Mouse (Mus musculus) heart, embryonic 10.5 days (tissue): Measurements from ENCODE around the gene Rgmb. TPM values are rescaled to one million over a fixed set of nuclear protein-coding genes. Genes with fewer than 3 reads are reported as not detected.

Experiments used
- DNase-seq: peaks from one replicate; pipeline ENCODE4 v3.0.0-alpha.2; 2017; ENCODE audit warnings: low spot score
- H3K27ac ChIP-seq: fragments of 300-500 bp; sonication (generic); 2 replicates; pipeline ENCODE4 v1.5.1; 2016; ENCODE audit warnings: mild to moderate bottlenecking
- H3K27me3 ChIP-seq: fragments of 300-500 bp; sonication (generic); 2 replicates; pipeline ENCODE4 v1.6.1; 2016; ENCODE audit warnings: mild to moderate bottlenecking; ENCODE audit not compliant: poor library complexity, insufficient read depth, severe bottlenecking
- H3K36me3 ChIP-seq: fragments of 300-500 bp; sonication (generic); 2 replicates; pipeline ENCODE4 v1.6.1; 2016; ENCODE audit warnings: mild to moderate bottlenecking, moderate library complexity
- H3K4me1 ChIP-seq: fragments of 300-500 bp; sonication (generic); 2 replicates; pipeline ENCODE4 v1.6.1; 2016; ENCODE audit warnings: mild to moderate bottlenecking
- H3K4me3 ChIP-seq: fragments of 300-500 bp; sonication (generic); 2 replicates; pipeline ENCODE4 v1.5.1; 2016; ENCODE audit warnings: mild to moderate bottlenecking, moderate library complexity
- H3K9me3 ChIP-seq: fragments of 300-500 bp; sonication (generic); 2 replicates; pipeline ENCODE4 v1.6.1; 2016; ENCODE audit warnings: mild to moderate bottlenecking, moderate library complexity
- WGBS: fragments of 180-500 bp; shearing (Covaris S2); methylation state at CpG from one replicate; pipeline ENCODE4 v1.1.7; 2016; 5-methylcytosine and 5-hydroxymethylcytosine counted together
- polyA plus RNA-seq: library from polyadenylated mRNA; unstranded; fragments of >200 nt; fragmentation: Nextera tagmentation; extraction: Ambion mirVana; gene quantifications from 2 replicates; pipeline ENCODE4 v1.2.1, GENCODE M21; 2016

Gene Rgmb
- polyA plus RNA-seq, 1 experiment from 2014 or later: 10.7 TPM

DNA sequence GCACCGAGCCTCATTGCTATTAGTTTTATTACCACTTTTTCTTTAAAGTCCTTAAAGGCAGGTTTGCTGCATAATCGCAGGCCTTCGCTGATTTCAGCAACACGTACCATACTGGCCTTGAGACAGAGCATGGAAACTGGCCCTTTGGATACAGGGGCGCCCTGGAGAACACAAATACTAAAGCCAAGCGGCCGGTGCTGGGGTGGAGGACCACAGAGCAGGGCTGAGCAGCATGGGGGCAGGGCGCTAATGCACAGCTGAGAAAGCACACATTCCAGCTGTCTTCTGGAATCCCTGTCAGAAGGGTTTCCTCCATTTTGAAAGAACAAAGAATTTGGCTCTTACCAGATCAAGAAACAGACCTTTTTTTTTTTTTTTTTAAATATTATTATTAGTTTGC lies 12.5 kb downstream of the Rgmb start:
- Histone ChIP-seq H3K4me1 (peaks cover 32% of the 10 kb centered on the region), H3K36me3 (peaks cover 12% of the 10 kb centered on the region), H3K4me3 (no peak overlapping the region), H3K27ac (no peak overlapping the region), H3K9me3 (no peaks in the 10 kb centered on the region), H3K27me3 (no peaks in the 10 kb centered on the region)
- DNase-seq: no peak
- WGBS: 61% methylated on average over 8 of the region's 8 CpGs

GRCm38 (mm10) chr17:15817634-15818033 lies 13.2 kb downstream of the Rgmb start:
- Histone ChIP-seq H3K9me3 (no peaks in the 10 kb centered on the region), H3K4me1 (peaks cover 32% of the 10 kb centered on the region), H3K27me3 (no peaks in the 10 kb centered on the region), H3K27ac (no peak overlapping the region), H3K4me3 (no peak overlapping the region), H3K36me3 (peaks cover 12% of the 10 kb centered on the region)
- no peak for DNase-seq
- 85% methylated on average over 2 of the region's 2 CpGs for WGBS

- Histone ChIP-seq H3K36me3 (peaks cover 12% of the 10 kb centered on the region), H3K27me3 (no peaks in the 10 kb centered on the region), H3K27ac (no peak overlapping the region), H3K4me3 (no peak overlapping the region), H3K9me3 (no peaks in the 10 kb centered on the region), H3K4me1 (peaks cover 32% of the 10 kb centered on the region)
- 82% methylated on average over 5 of the region's 5 CpGs for WGBS
- DNase-seq: no peak
Measured at GRCm38 (mm10) chr17:15817096-15817450, 13.8 kb downstream of the Rgmb start.

DNA sequence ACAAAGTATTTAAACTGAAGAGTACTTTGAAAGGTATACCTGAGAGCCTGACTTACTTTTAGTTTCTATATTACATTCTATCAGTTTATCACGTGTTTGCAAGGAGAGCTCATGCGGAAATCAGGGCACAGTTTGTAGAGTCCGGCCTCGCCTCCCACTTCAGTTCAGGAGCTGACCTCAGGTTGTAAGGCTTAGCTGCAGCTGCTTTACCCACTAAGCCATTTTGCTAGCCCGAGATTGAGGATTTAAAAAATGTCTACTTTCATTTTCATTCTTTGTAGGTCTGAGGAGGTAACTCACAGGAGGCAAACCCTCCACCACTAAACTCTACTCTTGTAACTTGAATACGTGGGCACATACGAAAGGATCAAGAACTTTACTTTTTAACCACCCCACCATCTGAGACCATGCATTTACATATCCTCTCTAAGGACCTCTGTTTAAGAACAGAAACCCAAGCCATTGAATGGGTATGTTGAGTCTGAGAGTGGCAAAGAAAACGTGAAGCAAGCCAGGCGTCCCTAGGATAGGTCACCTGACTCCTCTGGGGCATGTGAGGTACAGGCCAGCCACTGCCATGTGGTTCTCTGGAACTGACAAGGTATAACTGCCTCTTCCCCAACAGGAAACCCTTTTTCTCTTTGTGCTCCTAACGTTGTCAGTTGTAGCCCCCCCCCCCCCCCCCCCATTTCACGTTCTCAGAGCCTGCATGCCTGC lies 14.3 kb downstream of the Rgmb start:
- WGBS: 76% methylated on average over 11 of the region's 11 CpGs
- Histone ChIP-seq H3K4me3 (no peak overlapping the region), H3K9me3 (no peaks in the 10 kb centered on the region), H3K27me3 (no peaks in the 10 kb centered on the region), H3K27ac (no peak overlapping the region), H3K4me1 (peaks cover 32% of the 10 kb centered on the region), H3K36me3 (peaks cover 12% of the 10 kb centered on the region)
- no peak for DNase-seq

- DNase-seq: no peak
- 82% methylated on average over 10 of the region's 10 CpGs for WGBS
- Histone ChIP-seq H3K36me3 (peaks cover 8% of the 10 kb centered on the region), H3K4me1 (peaks cover 32% of the 10 kb centered on the region), H3K27ac (no peak overlapping the region), H3K27me3 (no peaks in the 10 kb centered on the region), H3K4me3 (no peak overlapping the region), H3K9me3 (no peaks in the 10 kb centered on the region)
Measured at GRCm38 (mm10) chr17:15815312-15816018, 15.4 kb downstream of the Rgmb start.

DNA sequence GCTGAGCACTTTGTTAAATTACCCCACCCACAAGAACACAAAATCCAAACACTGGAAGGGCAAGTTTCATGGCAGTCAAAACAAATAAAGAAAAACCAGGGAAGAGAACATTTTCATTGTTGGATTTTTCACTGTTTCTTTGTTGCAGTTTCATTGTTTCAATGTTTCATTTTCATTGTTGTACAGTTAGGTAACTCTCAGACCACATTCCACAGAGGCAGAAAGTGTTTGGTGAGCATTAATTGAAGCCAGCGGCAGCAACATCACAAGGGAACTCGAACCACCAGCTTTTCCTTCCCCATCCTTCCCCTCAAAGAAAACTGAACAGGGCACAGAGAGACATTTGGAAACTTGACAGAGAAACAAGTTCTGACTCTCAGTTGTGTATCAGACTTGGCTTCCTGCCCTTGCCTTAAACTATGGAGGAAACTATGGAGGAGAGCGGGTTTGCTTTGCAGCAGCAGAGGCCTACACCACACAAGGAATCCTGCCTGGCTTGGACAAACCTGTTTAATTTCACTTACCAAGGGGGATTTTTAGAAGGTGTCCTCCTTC lies 17.1 kb downstream of the Rgmb start:
- H3K4me1 ChIP-seq: peaks cover 30% of the 10 kb centered on the region
- no peak overlapping the region for H3K27ac ChIP-seq
- peaks cover 7% of the 10 kb centered on the region; the same call in 1 of the 2 replicates for H3K36me3 ChIP-seq
- DNase-seq: no peak
- no peaks in the 10 kb centered on the region for H3K27me3 ChIP-seq
- H3K9me3 ChIP-seq: no peaks in the 10 kb centered on the region
- H3K4me3 ChIP-seq: no peak overlapping the region
- 78% methylated on average over 3 of the region's 3 CpGs for WGBS

DNA sequence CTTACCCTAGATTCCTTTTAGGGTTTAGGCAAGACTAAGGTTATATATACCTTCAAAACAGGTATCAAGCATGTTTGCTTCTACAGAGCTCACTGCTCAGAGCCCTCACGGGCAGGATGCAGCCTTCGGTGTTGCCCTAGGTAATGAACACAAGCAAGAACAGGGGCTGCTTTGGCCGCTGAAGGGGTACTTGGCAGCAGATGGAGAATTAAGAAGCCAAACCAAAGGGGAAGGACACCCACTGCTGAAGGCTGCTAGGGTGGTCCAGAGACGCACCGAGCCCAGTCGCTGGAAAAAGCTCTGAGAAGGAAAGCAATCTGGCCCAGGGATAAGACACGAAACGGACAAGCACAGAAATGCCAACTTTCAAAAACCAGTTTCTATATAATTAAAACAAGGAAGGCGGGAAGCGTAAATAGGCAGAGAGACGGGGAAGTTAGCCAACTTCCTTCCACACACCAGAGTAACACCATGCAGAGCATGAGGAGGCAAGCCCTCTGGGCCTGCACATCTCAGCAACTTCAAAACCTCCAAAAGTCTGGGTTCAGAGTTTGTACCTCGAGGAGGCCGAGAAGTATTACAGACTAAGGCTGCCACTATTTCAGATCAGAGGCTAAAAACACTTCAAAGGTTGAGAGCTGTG lies 18.6 kb downstream of the Rgmb start:
- Histone ChIP-seq H3K27ac (no peak overlapping the region), H3K9me3 (no peaks in the 10 kb centered on the region), H3K4me3 (no peak overlapping the region), H3K27me3 (no peaks in the 10 kb centered on the region), H3K36me3 (peaks cover 7% of the 10 kb centered on the region), H3K4me1 (peaks cover 37% of the 10 kb centered on the region)
- WGBS: 86% methylated on average over 13 of the region's 13 CpGs
- no peak for DNase-seq

DNA sequence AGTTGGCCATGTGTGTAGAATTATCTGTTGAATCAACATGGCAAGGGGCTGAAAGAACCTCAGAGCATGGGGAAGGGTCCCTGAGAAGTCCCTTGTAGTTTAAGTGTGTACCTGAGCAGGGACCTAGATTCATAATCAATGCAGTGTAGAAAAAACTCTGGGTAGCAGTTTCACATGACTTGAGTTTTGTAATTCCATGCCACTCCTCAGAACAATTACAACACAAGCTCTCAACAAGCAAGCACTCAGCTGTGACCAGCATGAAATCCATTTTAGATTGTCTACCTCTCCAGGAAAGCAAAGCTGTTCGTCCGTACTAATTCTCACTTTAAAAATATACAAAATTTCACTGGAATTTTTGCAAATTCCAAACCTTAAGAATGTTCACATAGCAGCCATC lies 20.9 kb downstream of the Rgmb start:
- Histone ChIP-seq H3K4me1 (peaks cover 33% of the 10 kb centered on the region), H3K36me3 (peaks cover 14% of the 10 kb centered on the region), H3K4me3 (no peak overlapping the region), H3K27me3 (no peaks in the 10 kb centered on the region), H3K9me3 (no peaks in the 10 kb centered on the region), H3K27ac (no peak overlapping the region)
- DNase-seq: no peak
- WGBS: 88% methylated on average over 2 of the region's 2 CpGs

GRCm38 (mm10) chr17:15808468-15809374 lies 22.1 kb downstream of the Rgmb start:
- H3K4me1 ChIP-seq: peaks cover 24% of the 10 kb centered on the region
- DNase-seq: no peak
- no peak overlapping the region; the same call in 1 of the 2 replicates for H3K27ac ChIP-seq
- H3K36me3 ChIP-seq: peaks cover 14% of the 10 kb centered on the region
- no peak overlapping the region for H3K4me3 ChIP-seq
- WGBS: 16% methylated on average over 10 of the region's 10 CpGs
- H3K9me3 ChIP-seq: no peaks in the 10 kb centered on the region
- H3K27me3 ChIP-seq: no peaks in the 10 kb centered on the region

- Histone ChIP-seq H3K4me1 (peaks cover 22% of the 10 kb centered on the region), H3K36me3 (peaks cover 14% of the 10 kb centered on the region), H3K4me3 (no peak overlapping the region), H3K27ac (no peak overlapping the region), H3K9me3 (no peaks in the 10 kb centered on the region), H3K27me3 (no peaks in the 10 kb centered on the region)
- no peak for DNase-seq
- 37% methylated on average over 4 of the region's 4 CpGs for WGBS
Measured at GRCm38 (mm10) chr17:15808015-15808414, 22.8 kb downstream of the Rgmb start.

- WGBS: 78% methylated on average over 23 of the region's 23 CpGs
- Histone ChIP-seq H3K27ac (no peak overlapping the region), H3K4me3 (no peak overlapping the region), H3K9me3 (no peaks in the 10 kb centered on the region), H3K36me3 (peaks cover 14% of the 10 kb centered on the region), H3K4me1 (peaks cover 22% of the 10 kb centered on the region), H3K27me3 (no peaks in the 10 kb centered on the region)
- DNase-seq: no peak
Measured at GRCm38 (mm10) chr17:15807295-15807984, 23.4 kb downstream of the Rgmb start.
